Mouse (Mus musculus): Measurements from ENCODE around the gene Snx8.

GRCm38 (mm10) chr5:140342880-140343279, 46.2 kb downstream of the Snx8 start:
- TF ChIP-seq CTCF (conservative IDR thresholded peaks at IDR 0.05; ENCODE audit: insufficient read depth, insufficient read length, low read depth, low read length) (peak; percentile 51), POLR2A (IDR thresholded peaks at IDR 0.05; ENCODE audit: low read depth, low read length) (no peak)
